Mouse (Mus musculus) activated CD4-positive, CD25-positive, alpha-beta regulatory T cell, adult 4 months (primary cell): ENCODE results near the gene B4galt3. TPM values are rescaled to one million over a fixed set of nuclear protein-coding genes. Genes with fewer than 3 reads are reported as not detected.

Source experiments
- ATAC-seq: one replicate; pipeline ENCODE4 v1.8.0; 2017
- polyA plus RNA-seq, 2 experiments: library from polyadenylated mRNA; unstranded; fragments of 100-300 nt; shearing (Covaris generic); gene quantifications; one replicate each; pipeline ENCODE4 v1.2.1; 2017

B4galt3 gene
- polyA plus RNA-seq, 2 experiments from 2014 or later = 33.1 to 35.7 TPM

DNA sequence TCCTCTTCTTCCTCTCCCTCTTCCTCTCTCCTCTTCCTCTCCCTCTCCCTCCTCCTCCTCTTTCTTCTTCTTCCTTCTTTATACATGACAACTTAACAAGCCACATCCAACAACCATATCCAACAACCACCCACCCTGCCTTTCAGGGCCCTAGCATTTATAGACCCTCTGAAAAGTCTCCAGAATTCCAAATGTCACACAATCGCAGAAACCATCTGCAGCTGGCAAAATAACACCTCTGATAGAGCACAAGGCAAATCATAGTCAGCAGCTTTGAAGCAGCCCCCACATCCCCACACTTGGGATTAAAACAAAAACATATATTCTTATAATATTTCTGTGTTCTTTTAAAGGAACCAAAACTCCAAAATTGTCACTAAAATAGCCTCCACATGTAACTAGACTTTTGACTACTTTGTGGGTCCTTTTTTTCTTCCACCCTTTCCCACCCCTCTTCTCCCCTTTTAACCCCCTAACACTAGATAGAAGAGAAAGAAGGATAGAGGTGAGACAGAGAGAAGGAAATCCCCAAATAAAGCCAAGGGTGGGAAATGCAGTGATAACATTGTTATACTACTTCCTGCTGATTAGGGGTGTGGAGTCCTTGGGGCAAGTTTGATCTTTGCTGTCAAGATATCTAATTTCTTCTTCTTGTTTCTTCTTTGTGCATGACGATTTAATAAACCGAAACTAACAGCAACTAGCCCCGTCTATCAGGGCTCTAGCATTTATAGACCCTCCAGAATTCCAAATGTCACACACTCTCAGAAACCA, 4.0 kb upstream of the B4galt3 start:
- ATAC-seq = no peak

DNA sequence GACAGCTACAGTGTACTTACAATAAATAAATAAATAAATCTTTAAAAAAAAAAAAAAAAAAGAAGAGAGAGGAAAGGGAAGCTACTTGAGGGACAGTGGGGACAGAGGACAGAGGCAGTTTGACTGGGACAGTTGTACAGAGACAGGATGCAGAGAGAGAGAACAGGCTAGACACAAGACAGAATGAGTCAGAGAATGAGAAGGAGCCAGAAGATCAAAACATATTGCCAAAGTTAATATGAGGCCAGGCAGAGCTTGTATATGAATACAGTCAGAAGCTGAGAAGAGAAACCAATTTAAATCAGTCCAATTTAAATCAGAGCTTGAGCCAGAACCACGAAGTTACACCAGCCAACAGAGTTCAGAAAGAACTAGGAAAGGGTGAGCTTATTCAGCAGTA, 1.8 kb upstream of the B4galt3 start:
- no peak for ATAC-seq

DNA sequence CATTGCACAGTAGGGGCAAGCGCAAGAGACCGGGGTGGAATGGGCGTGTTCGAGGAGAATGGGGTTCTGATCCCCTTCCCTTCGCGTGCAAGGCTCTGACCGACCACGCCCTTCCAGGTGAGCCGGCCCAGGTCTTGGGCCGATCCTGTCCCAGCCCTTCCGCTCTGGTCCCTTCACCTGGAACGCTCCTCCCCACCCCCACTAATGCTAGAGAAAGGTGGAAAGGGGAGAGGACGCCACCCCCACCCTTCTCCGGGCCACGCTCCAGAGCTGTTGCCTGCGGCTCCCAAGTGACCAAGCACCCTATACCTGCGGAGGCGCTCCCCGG, 409 bp downstream of the B4galt3 start:
- ATAC-seq = peak; percentile 39

DNA sequence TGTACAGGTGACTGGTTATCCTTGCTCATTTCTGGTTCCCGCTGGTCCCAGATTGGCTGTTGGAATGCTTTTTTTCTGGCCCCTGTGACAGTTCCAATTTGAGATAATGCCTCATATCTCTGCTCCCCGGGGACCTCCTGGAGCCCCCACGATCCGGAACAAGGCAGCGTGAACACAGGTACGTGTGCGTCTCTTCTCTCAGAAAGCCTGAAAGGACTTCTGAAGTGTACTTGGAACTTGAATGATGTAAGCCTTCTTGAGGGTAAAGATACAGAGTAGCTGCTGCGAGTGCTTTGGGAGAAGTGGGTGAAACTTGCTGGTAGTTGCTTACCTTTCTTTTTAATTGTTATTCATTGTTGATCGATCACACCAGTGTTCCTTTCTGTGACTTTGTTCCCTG, 1.1 kb downstream of the B4galt3 start:
- ATAC-seq = no peak

DNA sequence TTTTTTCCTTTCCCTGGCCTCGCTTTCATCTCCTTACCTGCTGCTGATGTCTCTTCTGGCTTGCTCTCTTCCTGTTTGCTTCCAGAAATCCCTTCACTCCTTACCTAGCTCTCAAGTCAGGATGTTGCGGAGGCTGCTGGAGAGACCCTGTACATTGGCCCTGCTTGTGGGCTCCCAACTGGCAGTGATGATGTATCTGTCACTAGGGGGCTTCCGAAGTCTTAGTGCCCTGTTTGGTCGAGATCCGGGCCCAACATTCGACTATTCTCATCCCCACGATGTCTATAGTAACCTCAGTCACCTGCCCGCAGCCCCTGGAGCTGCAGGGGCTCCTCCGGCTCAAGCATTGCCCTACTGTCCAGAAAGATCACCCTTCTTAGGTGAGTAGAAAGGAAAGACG, 1.5 kb downstream of the B4galt3 start:
- no peak for ATAC-seq

DNA sequence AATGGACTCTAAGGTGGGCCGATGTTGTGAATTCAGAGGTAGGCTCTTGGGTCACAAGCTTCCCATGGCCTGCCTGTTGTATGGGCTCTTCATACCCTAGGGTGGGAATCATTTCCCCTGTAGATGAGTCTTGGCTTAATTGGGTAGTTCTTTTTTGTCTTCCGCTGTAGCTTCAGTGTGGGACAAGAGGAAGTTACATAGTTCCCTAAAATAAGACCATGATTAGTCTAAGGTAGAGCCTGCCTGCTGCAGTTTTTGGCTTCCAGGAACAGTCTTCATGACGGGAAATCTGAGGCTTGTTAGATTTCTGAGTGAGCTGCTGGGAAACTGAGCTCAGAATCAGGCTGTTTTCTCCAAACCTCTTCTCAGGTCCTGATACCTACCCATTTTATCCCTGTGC, 2.0 kb downstream of the B4galt3 start:
- no peak for ATAC-seq

DNA sequence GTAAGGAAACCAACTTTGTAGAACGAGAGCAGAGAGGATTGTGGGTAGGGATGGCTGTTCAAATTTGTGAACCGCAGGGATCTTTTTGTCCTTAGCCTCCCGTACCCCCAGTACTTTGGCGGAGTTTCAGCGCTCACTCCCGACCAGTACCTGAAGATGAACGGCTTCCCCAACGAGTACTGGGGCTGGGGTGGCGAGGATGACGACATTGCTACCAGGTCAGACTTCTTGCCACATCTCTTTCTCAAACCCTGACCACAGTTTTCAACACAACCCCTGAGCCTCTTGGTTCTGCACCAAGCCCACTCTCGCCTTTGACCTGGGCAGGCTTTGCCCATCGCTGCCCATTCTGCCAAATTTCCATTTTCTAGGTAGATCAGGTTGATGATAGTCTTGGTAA, 4.0 kb downstream of the B4galt3 start:
- ATAC-seq = no peak

DNA sequence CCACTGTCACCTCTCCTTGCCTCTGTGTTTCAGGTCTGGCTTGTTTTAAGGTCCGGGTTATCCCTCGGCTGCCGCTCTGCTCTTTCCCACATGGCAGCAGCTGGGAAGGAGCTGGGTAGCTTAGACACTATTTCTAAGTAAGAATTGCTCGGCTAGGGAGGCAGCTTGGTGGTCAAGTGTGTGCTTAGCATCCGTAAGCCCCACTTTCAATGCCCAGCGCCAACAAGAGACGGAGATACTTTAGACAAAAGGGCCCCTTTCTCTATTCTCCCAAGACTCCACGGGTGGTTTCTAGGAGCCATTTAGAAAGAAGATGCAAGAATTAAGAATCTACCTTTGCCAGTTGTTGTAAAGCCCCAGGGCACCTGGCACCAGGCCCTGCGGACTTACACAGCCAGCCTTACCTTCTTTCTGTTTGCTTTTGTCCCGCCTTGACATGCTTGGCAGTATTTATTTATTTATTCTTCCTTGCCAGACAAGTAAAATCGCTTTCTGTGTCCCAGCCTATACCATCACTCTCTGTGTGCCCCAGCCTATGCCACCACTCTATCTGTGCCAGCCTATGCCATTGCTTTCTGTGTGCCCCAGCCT, 5.1 kb downstream of the B4galt3 start:
- no peak for ATAC-seq

DNA sequence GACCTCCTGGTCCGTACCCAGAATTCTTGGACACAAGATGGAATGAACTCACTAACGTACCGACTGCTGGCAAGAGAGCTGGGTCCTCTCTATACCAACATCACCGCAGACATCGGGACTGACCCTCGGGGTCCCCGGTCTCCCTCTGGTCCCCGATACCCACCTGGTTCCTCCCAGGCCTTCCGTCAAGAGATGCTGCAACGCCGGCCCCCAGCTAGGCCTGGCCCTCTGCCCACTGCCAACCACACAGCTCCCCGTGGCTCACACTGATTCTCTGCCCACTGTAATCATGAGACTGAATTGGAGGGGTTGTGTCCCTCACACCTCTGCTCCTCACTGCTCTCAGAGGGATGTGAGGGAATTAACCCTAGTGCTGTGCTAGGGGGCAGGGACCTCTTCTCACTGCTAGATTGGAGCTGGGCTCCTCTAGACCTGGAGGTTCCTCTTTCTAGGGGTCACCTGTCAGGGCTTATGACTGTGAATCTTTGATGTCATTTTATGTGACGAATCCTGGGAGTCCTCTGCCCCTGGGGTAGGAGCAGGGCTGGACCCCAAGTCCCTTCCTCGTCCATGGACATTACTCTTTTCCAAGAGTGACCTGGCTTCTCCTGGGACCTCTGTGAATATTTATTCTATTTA, 6.1 kb downstream of the B4galt3 start:
- no peak for ATAC-seq

DNA sequence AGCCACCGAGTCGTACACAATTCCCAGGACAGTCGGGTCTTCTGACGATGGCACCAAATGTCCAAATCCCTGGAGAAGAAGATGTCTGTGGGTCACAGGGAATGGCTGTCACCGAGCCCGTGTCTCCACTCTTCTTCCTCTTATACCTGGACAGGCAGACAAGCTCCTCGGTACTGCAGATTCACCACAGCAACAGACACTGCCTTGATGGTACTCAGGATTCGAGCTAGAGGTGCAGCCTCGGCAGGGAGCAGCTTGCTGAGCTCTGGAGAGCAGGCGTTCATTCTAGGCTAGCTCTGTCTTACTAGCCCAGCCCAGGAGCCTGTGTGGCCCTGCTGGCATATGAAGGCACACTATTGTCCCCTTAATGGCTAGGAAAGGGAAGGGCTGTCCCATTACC, 7.6 kb downstream of the B4galt3 start:
- no peak for ATAC-seq

DNA sequence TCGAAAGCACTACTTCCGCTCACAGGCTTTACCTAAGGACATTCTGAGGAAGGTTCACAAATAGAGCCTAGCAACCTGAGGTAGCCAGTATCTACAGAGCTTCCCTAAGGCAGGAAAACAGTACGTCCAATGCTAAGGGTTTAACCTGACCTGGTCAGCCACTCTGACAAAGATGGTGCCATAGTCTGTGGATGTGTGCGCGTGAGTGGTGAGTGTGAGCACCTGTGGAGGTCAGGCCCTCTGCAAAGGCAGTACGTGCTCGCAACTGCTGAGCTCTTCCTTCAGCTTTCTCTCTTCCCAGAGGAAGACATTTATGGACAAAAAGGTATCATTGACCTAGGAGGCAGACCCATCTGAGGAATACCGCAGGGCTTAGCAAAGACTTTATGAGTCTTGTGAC, 8.3 kb downstream of the B4galt3 start:
- ATAC-seq = no peak

DNA sequence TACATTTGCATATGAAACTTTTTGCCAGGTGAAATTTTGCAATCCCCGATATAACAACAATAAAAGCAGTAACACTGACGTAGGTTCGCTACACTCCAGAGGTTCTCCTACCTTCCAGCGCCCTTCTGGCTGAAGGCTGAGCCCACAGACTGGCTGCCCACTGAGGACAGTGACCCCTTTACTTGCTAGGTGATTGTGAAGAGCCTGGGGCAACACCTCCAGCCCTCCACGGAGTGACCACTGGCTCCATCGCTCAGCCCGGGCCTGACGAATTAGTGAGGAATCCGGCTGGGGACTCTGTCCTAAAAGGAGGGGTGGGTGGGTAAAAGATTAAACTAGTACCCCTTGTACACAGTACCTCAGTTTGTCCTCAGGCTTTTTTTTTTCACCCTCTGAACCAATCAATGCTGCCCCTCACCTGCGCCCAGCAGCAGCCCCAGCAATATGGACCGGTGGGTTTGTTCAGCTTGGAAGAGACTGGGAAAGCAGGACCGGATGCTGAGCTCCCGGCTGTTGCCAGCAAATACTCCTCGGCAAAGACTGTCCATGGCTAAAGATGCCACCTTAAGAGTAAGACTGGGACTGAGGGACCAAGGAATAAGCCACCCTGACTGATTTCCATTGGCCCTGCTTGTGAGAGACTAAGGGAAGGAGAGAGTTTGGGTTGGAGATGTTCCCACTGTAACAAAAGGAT, 9.0 kb downstream of the B4galt3 start:
- ATAC-seq = no peak

DNA sequence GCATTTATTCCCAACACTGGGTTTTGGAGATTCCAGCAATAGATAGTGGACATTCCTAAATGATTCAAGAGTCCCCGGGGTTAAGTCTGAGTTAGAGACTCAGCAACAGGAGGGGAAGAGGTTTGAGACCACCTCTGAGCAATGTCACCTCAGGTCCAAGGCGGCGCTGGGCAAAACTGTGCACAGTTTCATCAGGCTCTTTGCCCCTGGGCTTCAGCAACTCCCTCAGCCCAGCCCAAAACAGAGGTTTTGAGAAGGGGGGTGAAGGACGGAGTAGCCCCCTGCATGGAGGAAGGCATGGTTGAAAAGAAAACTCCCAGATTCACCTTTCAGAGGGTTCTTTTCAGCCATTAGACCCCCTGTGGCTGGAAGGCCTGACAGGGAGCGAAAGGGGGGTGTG, 9.6 kb downstream of the B4galt3 start:
- no peak for ATAC-seq

DNA sequence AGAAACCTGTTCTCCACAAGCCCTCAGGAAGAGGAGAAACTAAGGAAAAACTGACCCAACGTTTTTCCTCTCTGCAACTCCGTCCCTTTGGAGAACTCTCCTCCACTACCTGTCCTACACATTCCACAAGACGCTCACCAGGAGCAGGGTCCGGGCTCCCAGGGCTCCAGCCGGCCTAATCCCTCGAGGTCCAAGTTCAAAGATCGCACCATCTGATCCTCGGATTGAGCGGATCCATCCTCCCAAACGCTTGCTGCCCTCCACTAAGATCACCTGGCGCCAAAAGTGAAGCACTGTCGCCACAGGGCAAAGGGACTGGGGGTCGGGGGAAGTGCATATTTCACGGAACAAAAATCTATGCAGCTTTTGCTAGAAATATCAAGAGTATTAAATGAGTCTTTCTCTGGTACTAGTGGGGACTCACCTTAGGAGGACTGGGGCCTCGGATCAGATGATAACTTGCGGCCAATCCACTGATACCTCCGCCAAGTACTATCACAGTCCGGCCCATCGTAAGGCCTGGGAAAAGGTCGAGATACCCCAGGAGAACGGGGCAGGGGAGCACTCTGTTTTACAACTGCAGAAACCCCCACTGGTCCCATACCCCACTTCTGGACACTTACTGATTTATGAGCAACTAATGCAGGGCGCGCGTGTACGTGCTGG, 10.3 kb downstream of the B4galt3 start:
- no peak for ATAC-seq

DNA sequence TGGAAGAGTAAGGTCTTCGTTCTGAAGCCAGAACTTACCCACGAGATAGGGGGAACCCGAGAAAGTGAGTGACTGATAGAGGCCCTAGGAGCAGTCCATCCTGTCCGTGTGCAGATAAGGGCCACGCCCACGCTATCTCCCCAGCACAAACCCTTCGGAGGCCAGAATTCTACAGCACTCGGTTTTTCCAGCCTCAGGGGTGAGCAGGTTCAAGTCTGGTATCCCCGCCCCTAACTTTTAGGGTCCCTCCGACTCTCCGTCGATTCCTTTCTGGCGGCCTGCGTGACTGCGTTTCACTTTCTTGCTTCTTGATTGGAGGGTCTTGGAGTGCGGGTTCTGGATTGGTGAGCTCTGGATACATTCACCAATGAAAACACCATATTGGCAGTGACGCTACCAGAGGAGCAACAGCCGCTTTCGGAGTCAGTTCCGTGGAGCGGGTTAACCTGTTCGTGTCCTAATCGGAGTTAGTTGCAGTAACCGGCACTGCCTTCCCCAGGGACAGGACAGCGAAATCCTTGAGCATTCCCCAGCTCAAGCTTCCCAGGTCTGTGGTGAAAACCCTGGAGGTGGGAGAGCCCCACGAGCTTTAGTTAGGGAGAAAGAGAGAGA, 10.9 kb downstream of the B4galt3 start, which contains the start of gene Ppox:
Ppox (minus strand) TSS at position 271 of the 612 bp plus-strand sequence.
- ATAC-seq = peak; percentile 98

DNA sequence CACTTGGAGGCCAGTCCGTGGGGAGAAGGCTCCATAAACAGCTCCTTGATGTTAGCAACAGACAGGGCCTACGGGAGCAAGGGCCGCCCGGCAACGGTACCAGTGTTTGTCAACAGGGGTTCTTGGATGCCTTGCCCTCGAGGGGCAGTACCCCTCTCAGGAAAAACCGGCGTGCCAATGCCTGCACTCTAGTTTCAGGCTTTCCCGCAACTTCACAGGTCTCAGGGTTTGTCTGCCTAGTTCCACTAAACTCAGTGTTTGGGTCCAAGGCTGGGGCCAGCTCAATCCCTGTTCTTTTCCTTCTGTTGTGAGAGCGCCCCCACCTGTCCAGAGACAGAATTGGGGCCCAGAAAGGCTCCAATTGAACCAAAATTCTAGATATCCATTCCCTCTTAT, 11.4 kb downstream of the B4galt3 start:
- peak; percentile 43 for ATAC-seq

DNA sequence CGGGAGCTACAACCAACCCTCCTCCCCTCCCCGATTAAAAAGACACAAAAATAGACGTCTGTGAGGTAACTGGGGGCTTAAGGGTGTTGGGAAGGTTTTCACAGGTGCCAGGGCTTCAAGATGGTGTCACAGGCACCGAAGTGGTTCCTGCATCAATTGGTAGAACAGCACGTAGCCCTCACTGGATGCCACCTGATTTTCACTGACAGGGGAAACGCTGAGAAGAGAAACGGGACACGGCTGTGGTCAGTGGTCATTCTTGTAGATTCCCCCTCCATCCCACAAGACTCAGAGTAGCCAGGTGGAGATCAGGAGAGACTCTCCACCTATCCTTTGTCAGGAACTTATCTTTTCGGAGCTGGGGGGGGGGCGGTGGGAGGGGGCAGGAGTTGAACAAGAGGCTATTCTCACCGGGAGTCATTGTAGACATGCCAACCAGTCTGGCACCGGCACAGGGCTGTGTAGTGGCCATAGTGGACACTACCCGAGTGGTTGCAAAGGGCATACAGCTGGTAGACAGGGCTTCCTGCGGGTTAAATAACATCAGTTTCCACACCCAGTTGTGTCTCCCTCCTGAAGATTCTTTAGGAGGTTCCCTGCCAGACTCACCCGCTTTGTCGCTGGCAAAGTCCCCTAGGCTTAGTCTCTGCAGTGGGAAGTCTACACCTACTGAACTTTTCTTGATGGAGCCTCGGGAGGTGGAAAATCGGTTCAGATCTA, 12.1 kb downstream of the B4galt3 start:
- no peak for ATAC-seq

DNA sequence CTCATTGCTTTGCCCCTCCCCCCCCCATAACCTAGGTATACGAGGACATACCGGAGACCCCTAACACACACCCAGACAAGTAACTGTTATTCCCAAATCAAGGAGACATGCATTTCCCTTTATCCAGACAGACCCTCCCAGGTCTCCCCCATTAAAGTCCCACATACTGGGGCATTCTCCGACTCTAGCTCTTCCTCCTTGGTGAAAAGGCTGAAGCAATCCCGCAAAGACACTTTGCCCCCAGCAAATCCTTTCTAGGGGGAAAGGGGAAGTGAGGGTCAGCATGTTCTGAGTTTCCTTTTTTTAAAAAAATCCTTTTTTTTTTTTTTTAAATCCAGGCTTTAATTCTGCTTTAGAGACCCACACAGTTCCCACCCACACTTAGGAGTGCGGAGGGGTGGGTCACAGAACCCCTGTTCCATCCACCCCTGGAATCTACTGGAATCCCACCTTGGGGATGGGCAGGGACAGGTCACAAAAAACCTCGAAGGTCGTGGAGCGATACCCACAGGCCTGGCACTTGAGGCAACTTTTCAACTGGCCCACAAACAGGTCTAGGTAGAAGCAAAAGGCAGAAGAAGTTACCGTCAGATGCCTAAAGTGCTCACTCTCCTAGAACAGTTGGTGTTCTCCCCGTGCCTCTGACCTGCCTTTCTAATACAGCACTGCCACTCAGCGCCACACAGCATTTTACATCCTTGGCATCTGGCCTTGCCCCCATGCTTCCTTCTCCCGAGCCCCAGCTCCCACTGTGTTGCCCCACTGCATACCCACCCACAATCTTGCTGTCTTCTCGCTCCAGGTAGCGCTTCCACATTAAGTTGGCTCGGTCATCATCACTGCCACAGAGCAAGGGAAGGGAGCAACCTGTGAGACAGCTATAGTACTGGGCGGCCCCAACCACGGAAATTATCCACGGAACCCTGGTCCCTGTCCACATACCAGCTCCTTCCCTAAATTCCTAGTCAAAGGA, 13.3 kb downstream of the B4galt3 start:
- ATAC-seq = no peak

DNA sequence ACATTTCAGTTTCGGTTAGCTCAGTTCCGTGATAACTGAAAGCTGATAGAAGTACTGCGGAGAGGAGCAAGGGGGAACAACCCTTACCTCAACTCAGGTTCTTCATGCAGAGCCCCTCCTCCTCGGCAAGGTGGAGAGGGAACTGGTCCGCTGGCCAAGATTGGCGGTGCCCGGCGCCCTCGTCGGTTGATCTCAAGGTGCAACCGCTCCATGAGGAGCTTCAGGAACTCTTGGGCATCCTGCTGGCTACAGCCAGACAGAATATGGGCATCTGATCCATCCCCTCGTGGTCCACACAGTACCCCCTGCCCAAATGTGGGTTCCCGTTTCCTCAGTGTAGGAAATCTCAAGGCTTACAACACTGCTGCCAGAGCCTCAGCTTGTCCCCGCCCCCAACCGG, 14.4 kb downstream of the B4galt3 start:
- no peak for ATAC-seq

DNA sequence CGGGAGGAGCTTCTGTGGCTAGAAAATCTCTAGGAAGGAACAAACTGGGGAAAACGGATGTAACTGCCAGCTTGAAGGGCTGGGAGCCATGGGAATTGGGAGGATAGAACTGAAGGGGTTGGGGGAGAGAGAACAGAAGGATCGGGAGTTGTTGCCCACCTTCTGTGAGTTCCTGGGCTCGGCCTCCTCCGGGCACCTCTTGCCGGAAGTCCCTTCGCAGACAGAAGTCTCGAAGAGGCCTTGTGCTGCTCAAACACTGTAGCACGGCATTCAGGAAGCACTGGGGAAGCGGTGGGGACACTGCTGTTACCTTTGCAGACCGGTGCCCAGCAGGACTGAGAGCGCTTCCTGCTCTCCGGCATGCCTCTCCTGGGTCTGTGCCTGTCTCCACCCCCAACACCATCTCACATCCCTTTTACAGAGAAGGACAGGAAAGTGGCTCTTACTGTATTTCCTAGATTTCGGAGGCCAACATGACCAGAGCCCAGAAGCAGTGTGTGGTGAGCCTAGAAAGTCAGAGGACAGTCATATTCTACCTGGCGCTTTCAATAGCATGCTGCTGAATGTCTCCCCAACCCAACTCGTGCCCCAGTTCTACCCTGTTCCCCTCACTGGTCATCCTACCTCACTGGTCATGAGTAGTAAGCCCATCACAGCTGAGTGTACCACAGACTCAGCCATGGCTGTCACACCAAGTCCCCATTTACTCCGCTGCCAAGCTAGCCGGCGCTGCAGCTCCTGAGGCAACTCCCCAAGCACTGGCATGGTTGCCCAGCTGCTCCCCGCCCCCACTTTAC, 15.2 kb downstream of the B4galt3 start:
- ATAC-seq = no peak
